Mouse (Mus musculus) heart, postnatal 0 days (tissue): ENCODE data around the gene Fiz1. TPM values are rescaled to one million over a fixed set of nuclear protein-coding genes. Genes with fewer than 3 reads are reported as not detected.

Experiments
- ATAC-seq: fragments of 200-750 bp; cut with Nextera tagmentation; 2 replicates; pipeline ENCODE4 v1.8.0; 2017; ENCODE audit warnings: low read depth, moderate number of reproducible peaks, moderate library complexity; ENCODE audit not compliant: insufficient read depth
- DNase-seq: peaks from one replicate; pipeline ENCODE4 v3.0.0-alpha.2; 2016; ENCODE audit warnings: low spot score
- H3K27ac ChIP-seq: fragments of 300-500 bp; sonication (generic); 2 replicates; pipeline ENCODE4 v1.5.1; 2014; ENCODE audit warnings: low read depth, mild to moderate bottlenecking
- H3K27me3 ChIP-seq: fragments of 300-500 bp; sonication (generic); 2 replicates; pipeline ENCODE4 v1.6.1; 2014; ENCODE audit warnings: low read length, mixed read lengths; ENCODE audit not compliant: control insufficient read depth, insufficient read depth
- H3K36me3 ChIP-seq: fragments of 300-500 bp; sonication (generic); replicated peaks from 2 replicates; pipeline ENCODE4 v1.6.1; 2014; ENCODE audit warnings: low read length, mixed read lengths; ENCODE audit not compliant: control insufficient read depth, insufficient read depth
- H3K4me1 ChIP-seq: fragments of 300-500 bp; sonication (generic); 2 replicates; pipeline ENCODE4 v1.6.1; 2014; ENCODE audit warnings: antibody characterized with exemption; ENCODE audit not compliant: control insufficient read depth, insufficient read depth
- H3K4me2 ChIP-seq: fragments of 300-500 bp; sonication (generic); 2 replicates; pipeline ENCODE4 v1.6.1; 2014; ENCODE audit warnings: low read depth, mild to moderate bottlenecking, low read length, moderate library complexity
- H3K4me3 ChIP-seq: fragments of 300-500 bp; sonication (generic); 2 replicates; pipeline ENCODE4 v1.5.1; 2014; ENCODE audit warnings: low read depth, low read length
- H3K9ac ChIP-seq: fragments of 300-500 bp; sonication (generic); replicated peaks from 2 replicates; pipeline ENCODE4 v1.6.1; 2014; ENCODE audit warnings: low read depth, low read length, mixed read lengths
- H3K9me3 ChIP-seq: fragments of 300-500 bp; sonication (generic); replicated peaks from 2 replicates; pipeline ENCODE4 v1.6.1; 2016; ENCODE audit warnings: low read length; ENCODE audit not compliant: control insufficient read depth
- CTCF ChIP-seq: IDR thresholded peaks from 2 replicates; pipeline ENCODE4 v1.5.1; 2016; ENCODE audit warnings: antibody characterized with exemption, control low read depth, low read depth
- EP300 ChIP-seq: IDR thresholded peaks from 2 replicates; pipeline ENCODE4 v1.6.1; 2016; ENCODE audit warnings: antibody characterized with exemption, low read depth
- WGBS: fragments of 180-500 bp; shearing (Covaris S2); extraction: QIAGEN DNeasy Blood & Tissue Kit; methylation state at CpG from one replicate; pipeline ENCODE4 v1.1.7; 2014; 5-methylcytosine and 5-hydroxymethylcytosine counted together
- polyA plus RNA-seq: library from polyadenylated mRNA; unstranded; fragments of >200 nt; fragmentation: Nextera tagmentation; extraction: Ambion mirVana; gene quantifications from 2 replicates; pipeline ENCODE4 v1.2.1, GENCODE M21; 2015
- total RNA-seq: library from RNA; depleted of rRNA; stranded (reverse); fragments of >200 nt; gene quantifications from 2 replicates; pipeline ENCODE4 v1.2.3, GENCODE M21; 2014; ENCODE audit warnings: low replicate concordance

Gene Fiz1
- total and polyA plus RNA-seq, 2 experiments from 2014 or later, result 14.4 to 37.2 TPM

GRCm38 (mm10) chr7:4996934-4997333 is 17.6 kb downstream of the Fiz1 start:
- Histone ChIP-seq H3K9me3 (no peaks in the 10 kb centered on the region), H3K4me1 (peaks cover 12% of the 10 kb centered on the region), H3K9ac (no peak overlapping the region), H3K27me3 (0 out of 2 replicates have a peak, but pooled peaks cover 8% of the 10 kb centered on the region), H3K27ac (peak overlapping the region; percentile 65), H3K4me2 (peak overlapping the region; percentile 98), H3K4me3 (peak overlapping the region; percentile 68; the same call in 1 of the 2 replicates), H3K36me3 (peaks cover 14% of the 10 kb centered on the region)
- DNase-seq (no peak), ATAC-seq (no peak)
- TF ChIP-seq CTCF, result no peak
- no peak for TF ChIP-seq EP300
- 42% methylated on average over 5 of the region's 8 CpGs for WGBS

- Histone ChIP-seq H3K4me3 (peak within 1 kb of the TSS; percentile 68), H3K9ac (peak within 1 kb of the TSS; percentile 88), H3K27ac (peak within 1 kb of the TSS; percentile 65), H3K4me2 (peak within 1 kb of the TSS; percentile 98), H3K9me3 (no peaks in the 10 kb centered on the region), H3K4me1 (peaks cover 12% of the 10 kb centered on the region), H3K36me3 (peaks cover 14% of the 10 kb centered on the region), H3K27me3 (0 out of 2 replicates have a peak, but pooled peaks cover 8% of the 10 kb centered on the region)
- 3% methylated on average over 13 of the region's 26 CpGs for WGBS
- peak; percentile 86 for DNase-seq
- ATAC-seq, result peak; percentile 87
- no peak for TF ChIP-seq CTCF
- TF ChIP-seq EP300, result no peak
Measured at GRCm38 (mm10) chr7:4996003-4996895, 18.2 kb downstream of the Fiz1 start, which contains the start of gene Zfp579. Zfp579 (minus strand) TSS chr7:4996158.

- peaks cover 14% of the 10 kb centered on the region for H3K36me3 ChIP-seq
- DNase-seq (no peak), ATAC-seq (peak; percentile 35)
- H3K9me3 ChIP-seq, result no peaks in the 10 kb centered on the region
- H3K4me2 ChIP-seq, result peak overlapping the region; percentile 98
- H3K4me3 ChIP-seq, result peak overlapping the region; percentile 68
- 6% methylated on average over 19 of the region's 19 CpGs for WGBS
- peak overlapping the region; percentile 17 for H3K27ac ChIP-seq
- TF ChIP-seq CTCF (no peak), EP300 (no peak)
- H3K27me3 ChIP-seq, result 0 out of 2 replicates have a peak, but pooled peaks cover 8% of the 10 kb centered on the region
- peaks cover 12% of the 10 kb centered on the region for H3K4me1 ChIP-seq
- peak overlapping the region; percentile 88 for H3K9ac ChIP-seq
Measured at GRCm38 (mm10) chr7:4995268-4996002, 19.1 kb downstream of the Fiz1 start.

GRCm38 (mm10) chr7:4993999-4994788 is 20.3 kb downstream of the Fiz1 start:
- H3K4me3 ChIP-seq, result peak overlapping the region; percentile 68; the same call in 1 of the 2 replicates
- H3K9ac ChIP-seq, result no peak overlapping the region

More at GRCm38 (mm10) chr7:4993999-4994788, 20.3 kb downstream of the Fiz1 start:
- TF ChIP-seq CTCF, result no peak
- no peak for TF ChIP-seq EP300
- H3K36me3 ChIP-seq, result peaks cover 14% of the 10 kb centered on the region
- ATAC-seq (no peak), DNase-seq (no peak)
- H3K27me3 ChIP-seq, result 0 out of 2 replicates have a peak, but pooled peaks cover 8% of the 10 kb centered on the region
- WGBS, result 55% methylated on average over 54 of the region's 59 CpGs
- no peaks in the 10 kb centered on the region for H3K9me3 ChIP-seq
- H3K4me1 ChIP-seq, result peaks cover 12% of the 10 kb centered on the region
- H3K27ac ChIP-seq, result no peak overlapping the region
- H3K4me2 ChIP-seq, result peak overlapping the region; percentile 98
